Mouse (Mus musculus): ENCODE results near the gene Prdm8. TPM values are rescaled to one million over a fixed set of nuclear protein-coding genes. Genes with fewer than 3 reads are reported as not detected.

Prdm8 gene
- polyA plus RNA-seq, 1 experiment: 0.61 TPM

- no peak overlapping the region for H3K9ac ChIP-seq (ENCODE audit: low read depth, poor library complexity, severe bottlenecking)
- no peaks in the 10 kb centered on the region for H3K27me3 ChIP-seq (ENCODE audit: control insufficient read depth, insufficient read depth, low read length, poor library complexity, severe bottlenecking)
- no peaks in the 10 kb centered on the region for H3K36me3 ChIP-seq (ENCODE audit: control insufficient read depth, insufficient read depth, low read length, poor library complexity, severe bottlenecking)
- H3K4me1 ChIP-seq (ENCODE audit: control insufficient read depth, insufficient read depth, low read length): no peaks in the 10 kb centered on the region
- no peak for TF ChIP-seq POLR2A (IDR thresholded peaks at IDR 0.05; ENCODE audit: insufficient read depth, low read length)
- TF ChIP-seq CTCF (IDR thresholded peaks at IDR 0.05; ENCODE audit: low read depth, low read length): no peak
- no peak for TF ChIP-seq EP300 (IDR thresholded peaks at IDR 0.05; ENCODE audit: insufficient read depth, low read depth, low read length)
- no peak overlapping the region for H3K27ac ChIP-seq (ENCODE audit: insufficient read depth, low read length)
- peaks cover 12% of the 10 kb centered on the region for H3K9me3 ChIP-seq (replicated peaks; ENCODE audit: control insufficient read depth, insufficient read depth, low read length, poor library complexity, severe bottlenecking)
- no peak overlapping the region for H3K4me3 ChIP-seq (ENCODE audit: low read depth, low read length)
Observed at GRCm38 (mm10) chr5:98212501-98212900, 45.5 kb downstream of the Prdm8 start.

GRCm38 (mm10) chr5:98221956-98222355, 55.0 kb downstream of the Prdm8 start:
- no peak overlapping the region for H3K9ac ChIP-seq (ENCODE audit: low read depth, poor library complexity, severe bottlenecking)

GRCm38 (mm10) chr5:98226710-98227109, 59.7 kb downstream of the Prdm8 start:
- no peak overlapping the region for H3K4me3 ChIP-seq (ENCODE audit: low read depth, low read length)
- no peaks in the 10 kb centered on the region for H3K4me1 ChIP-seq (ENCODE audit: control insufficient read depth, insufficient read depth, low read length)
- H3K9me3 ChIP-seq (replicated peaks; ENCODE audit: control insufficient read depth, insufficient read depth, low read length, poor library complexity, severe bottlenecking): no peaks in the 10 kb centered on the region
- H3K27ac ChIP-seq (ENCODE audit: insufficient read depth, low read length): no peak overlapping the region
- no peak for TF ChIP-seq POLR2A (IDR thresholded peaks at IDR 0.05; ENCODE audit: insufficient read depth, low read length)
- no peak for TF ChIP-seq CTCF (IDR thresholded peaks at IDR 0.05; ENCODE audit: low read depth, low read length)
- no peak for TF ChIP-seq EP300 (IDR thresholded peaks at IDR 0.05; ENCODE audit: insufficient read depth, low read depth, low read length)
- no peak overlapping the region for H3K9ac ChIP-seq (ENCODE audit: low read depth, poor library complexity, severe bottlenecking)
- no peaks in the 10 kb centered on the region for H3K36me3 ChIP-seq (ENCODE audit: control insufficient read depth, insufficient read depth, low read length, poor library complexity, severe bottlenecking)
- no peaks in the 10 kb centered on the region for H3K27me3 ChIP-seq (ENCODE audit: control insufficient read depth, insufficient read depth, low read length, poor library complexity, severe bottlenecking)

More at GRCm38 (mm10) chr5:98221956-98222355, 55.0 kb downstream of the Prdm8 start:
- no peaks in the 10 kb centered on the region for H3K4me1 ChIP-seq (ENCODE audit: control insufficient read depth, insufficient read depth, low read length)
- H3K9me3 ChIP-seq (replicated peaks; ENCODE audit: control insufficient read depth, insufficient read depth, low read length, poor library complexity, severe bottlenecking): no peaks in the 10 kb centered on the region
- no peaks in the 10 kb centered on the region for H3K27me3 ChIP-seq (ENCODE audit: control insufficient read depth, insufficient read depth, low read length, poor library complexity, severe bottlenecking)
- H3K36me3 ChIP-seq (ENCODE audit: control insufficient read depth, insufficient read depth, low read length, poor library complexity, severe bottlenecking): no peaks in the 10 kb centered on the region
- no peak overlapping the region for H3K4me3 ChIP-seq (ENCODE audit: low read depth, low read length)
- TF ChIP-seq POLR2A (IDR thresholded peaks at IDR 0.05; ENCODE audit: insufficient read depth, low read length) (no peak), EP300 (IDR thresholded peaks at IDR 0.05; ENCODE audit: insufficient read depth, low read depth, low read length) (no peak), CTCF (IDR thresholded peaks at IDR 0.05; ENCODE audit: low read depth, low read length) (no peak)
- no peak overlapping the region for H3K27ac ChIP-seq (ENCODE audit: insufficient read depth, low read length)

GRCm38 (mm10) chr5:98229456-98229855, 62.5 kb downstream of the Prdm8 start:
- no peaks in the 10 kb centered on the region for H3K9me3 ChIP-seq (replicated peaks; ENCODE audit: control insufficient read depth, insufficient read depth, low read length, poor library complexity, severe bottlenecking)
- H3K4me3 ChIP-seq (ENCODE audit: low read depth, low read length): no peak overlapping the region
- no peaks in the 10 kb centered on the region for H3K4me1 ChIP-seq (ENCODE audit: control insufficient read depth, insufficient read depth, low read length)
- no peaks in the 10 kb centered on the region for H3K36me3 ChIP-seq (ENCODE audit: control insufficient read depth, insufficient read depth, low read length, poor library complexity, severe bottlenecking)
- no peak overlapping the region for H3K27ac ChIP-seq (ENCODE audit: insufficient read depth, low read length)
- TF ChIP-seq POLR2A (IDR thresholded peaks at IDR 0.05; ENCODE audit: insufficient read depth, low read length) (no peak), EP300 (IDR thresholded peaks at IDR 0.05; ENCODE audit: insufficient read depth, low read depth, low read length) (no peak), CTCF (IDR thresholded peaks at IDR 0.05; ENCODE audit: low read depth, low read length) (no peak)
- no peaks in the 10 kb centered on the region for H3K27me3 ChIP-seq (ENCODE audit: control insufficient read depth, insufficient read depth, low read length, poor library complexity, severe bottlenecking)
- H3K9ac ChIP-seq (ENCODE audit: low read depth, poor library complexity, severe bottlenecking): no peak overlapping the region

GRCm38 (mm10) chr5:98238466-98238865, 71.5 kb downstream of the Prdm8 start:
- H3K4me3 ChIP-seq (ENCODE audit: low read depth, low read length): no peak overlapping the region
- no peaks in the 10 kb centered on the region for H3K36me3 ChIP-seq (ENCODE audit: control insufficient read depth, insufficient read depth, low read length, poor library complexity, severe bottlenecking)
- H3K27ac ChIP-seq (ENCODE audit: insufficient read depth, low read length): no peak overlapping the region
- no peak overlapping the region for H3K9ac ChIP-seq (ENCODE audit: low read depth, poor library complexity, severe bottlenecking)
- no peaks in the 10 kb centered on the region for H3K27me3 ChIP-seq (ENCODE audit: control insufficient read depth, insufficient read depth, low read length, poor library complexity, severe bottlenecking)
- H3K9me3 ChIP-seq (replicated peaks; ENCODE audit: control insufficient read depth, insufficient read depth, low read length, poor library complexity, severe bottlenecking): no peaks in the 10 kb centered on the region
- no peaks in the 10 kb centered on the region for H3K4me1 ChIP-seq (ENCODE audit: control insufficient read depth, insufficient read depth, low read length)
- TF ChIP-seq EP300 (IDR thresholded peaks at IDR 0.05; ENCODE audit: insufficient read depth, low read depth, low read length) (no peak), POLR2A (IDR thresholded peaks at IDR 0.05; ENCODE audit: insufficient read depth, low read length) (no peak), CTCF (IDR thresholded peaks at IDR 0.05; ENCODE audit: low read depth, low read length) (no peak)

Other genes with a start within 250 kb of the Prdm8 start
- 1.3 and 2.0 TPM in 2 replicates for gene Antxr2, start 136.2 kb upstream of the Prdm8 start, polyA plus RNA-seq (2011; ENCODE audit: insufficient read depth, insufficient read length, low read depth, missing spikeins)
- gene Fgf5, start 87.0 kb downstream of the Prdm8 start, polyA plus RNA-seq (2011; ENCODE audit: insufficient read depth, insufficient read length, low read depth, missing spikeins): 24.1 and 25.9 TPM in 2 replicates
- 1.2 TPM in 1 of 2 replicates, not detected in the other for gene Cfap299, start 162.1 kb downstream of the Prdm8 start, polyA plus RNA-seq (2011; ENCODE audit: insufficient read depth, insufficient read length, low read depth, missing spikeins)

Measured in ES-Bruce4 (cell line).